Mouse (Mus musculus): Measurements from ENCODE around the gene Nox4. TPM values are rescaled to one million over a fixed set of nuclear protein-coding genes. Genes with fewer than 3 reads are reported as not detected.

Gene Nox4
- polyA plus RNA-seq, 1 experiment from 2014 or later, result 2.8 TPM

DNA sequence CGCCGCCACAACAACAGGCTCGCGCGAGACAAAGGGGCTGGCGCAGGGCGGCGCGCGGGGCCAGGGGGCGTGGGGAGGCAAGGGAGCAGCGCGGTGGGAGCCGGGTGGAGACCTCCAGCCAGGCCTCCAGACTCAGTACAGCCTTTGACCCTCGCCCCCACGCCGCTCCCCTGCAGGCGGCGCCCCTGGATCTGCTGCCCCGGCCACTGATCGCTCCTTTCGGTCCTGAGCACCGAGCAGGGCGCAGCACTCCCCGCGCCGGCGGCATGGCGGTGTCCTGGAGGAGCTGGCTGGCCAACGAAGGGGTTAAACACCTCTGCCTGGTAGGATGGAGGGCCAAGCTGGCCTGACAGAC, 661 bp downstream of the Nox4 start:
- Histone ChIP-seq H3K27me3 (ENCODE audit: control insufficient read depth, insufficient read depth, low read length) (no peaks in the 10 kb centered on the region), H3K9ac (replicated peaks; ENCODE audit: low read length) (peak overlapping the region; percentile 86), H3K4me1 (ENCODE audit: control insufficient read depth, insufficient read depth, low read length) (peaks cover 6% of the 10 kb centered on the region), H3K27ac (replicated peaks; ENCODE audit: low read depth, low read length) (peak overlapping the region; percentile 74), H3K36me3 (ENCODE audit: control insufficient read depth, insufficient read depth, low read length) (no peaks in the 10 kb centered on the region), H3K9me3 (ENCODE audit: control insufficient read depth, low read length) (no peaks in the 10 kb centered on the region), H3K4me2 (ENCODE audit: low read length) (peak overlapping the region; percentile 70), H3K4me3 (replicated peaks; ENCODE audit: low read depth, low read length) (peak overlapping the region; percentile 76)
- DNase-seq (peak; percentile 70), ATAC-seq (ENCODE audit: low FRiP score, low TSS enrichment) (peak; percentile 91)
- WGBS, result under 1% methylated on average over 30 of the region's 30 CpGs

GRCm38 (mm10) chr7:87246940-87247339, 1.0 kb downstream of the Nox4 start:
- DNase-seq (no peak), ATAC-seq (ENCODE audit: low FRiP score, low TSS enrichment) (peak; percentile 5; the same call in 1 of the 2 replicates)
- Histone ChIP-seq H3K27ac (replicated peaks; ENCODE audit: low read depth, low read length) (no peak overlapping the region; the same call in 1 of the 2 replicates), H3K27me3 (ENCODE audit: control insufficient read depth, insufficient read depth, low read length) (no peaks in the 10 kb centered on the region), H3K4me3 (replicated peaks; ENCODE audit: low read depth, low read length) (peak overlapping the region; percentile 76), H3K36me3 (ENCODE audit: control insufficient read depth, insufficient read depth, low read length) (no peaks in the 10 kb centered on the region), H3K9me3 (ENCODE audit: control insufficient read depth, low read length) (no peaks in the 10 kb centered on the region), H3K4me2 (ENCODE audit: low read length) (peak overlapping the region; percentile 70), H3K9ac (replicated peaks; ENCODE audit: low read length) (peak overlapping the region; percentile 86), H3K4me1 (ENCODE audit: control insufficient read depth, insufficient read depth, low read length) (peaks cover 6% of the 10 kb centered on the region)
- WGBS, result 75% methylated on average over 1 of the region's 1 CpGs

DNA sequence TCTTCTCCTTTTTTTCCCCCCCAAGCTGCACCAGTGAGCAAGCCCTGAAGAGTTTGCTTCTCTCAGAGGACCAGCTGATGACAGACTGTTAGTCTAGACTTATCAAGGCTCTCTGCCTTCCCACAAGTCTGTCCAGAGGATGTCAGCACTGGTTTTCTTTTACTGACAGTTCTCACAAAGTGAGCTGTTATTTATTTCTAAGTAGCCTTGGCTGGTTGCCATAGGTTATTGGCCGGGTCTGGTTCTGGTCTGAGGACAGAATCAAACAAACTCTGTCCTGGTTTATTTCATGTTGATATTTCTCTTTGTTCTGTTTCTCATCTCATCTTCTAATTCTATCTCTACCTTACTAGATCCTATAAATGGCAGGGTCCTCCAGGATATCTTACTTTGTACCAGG, 2.0 kb downstream of the Nox4 start:
- H3K36me3 ChIP-seq (ENCODE audit: control insufficient read depth, insufficient read depth, low read length), result no peaks in the 10 kb centered on the region
- no peak overlapping the region for H3K27ac ChIP-seq (replicated peaks; ENCODE audit: low read depth, low read length)
- 64% methylated on average over 1 of the region's 1 CpGs for WGBS
- H3K4me1 ChIP-seq (ENCODE audit: control insufficient read depth, insufficient read depth, low read length), result peaks cover 6% of the 10 kb centered on the region
- no peak for ATAC-seq (ENCODE audit: low FRiP score, low TSS enrichment)
- H3K4me2 ChIP-seq (ENCODE audit: low read length), result no peak overlapping the region
- no peak for DNase-seq
- H3K4me3 ChIP-seq (replicated peaks; ENCODE audit: low read depth, low read length), result no peak overlapping the region
- H3K9ac ChIP-seq (replicated peaks; ENCODE audit: low read length), result no peak overlapping the region
- no peaks in the 10 kb centered on the region for H3K9me3 ChIP-seq (ENCODE audit: control insufficient read depth, low read length)
- H3K27me3 ChIP-seq (ENCODE audit: control insufficient read depth, insufficient read depth, low read length), result no peaks in the 10 kb centered on the region

DNA sequence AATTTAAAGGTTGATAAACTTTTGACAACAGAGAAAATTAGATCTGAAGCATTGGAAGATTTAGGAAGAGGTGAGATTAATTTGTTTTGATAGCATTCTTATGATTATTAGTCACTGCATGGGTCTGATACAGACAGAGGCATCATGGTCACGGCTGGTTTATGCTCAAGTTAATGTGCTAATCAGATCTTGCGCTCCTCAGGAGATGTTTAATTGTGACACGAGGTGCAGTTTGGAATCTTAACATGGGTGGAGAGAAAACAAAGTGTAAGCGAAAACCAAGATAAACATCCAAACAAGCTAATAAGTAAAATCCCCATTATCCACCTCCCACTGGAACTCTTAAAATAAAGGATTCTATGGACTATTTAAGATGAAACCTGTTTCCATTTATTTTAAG, 6.2 kb downstream of the Nox4 start:
- H3K27ac ChIP-seq (replicated peaks; ENCODE audit: low read depth, low read length), result no peak overlapping the region
- H3K4me2 ChIP-seq (ENCODE audit: low read length), result no peak overlapping the region
- ATAC-seq (ENCODE audit: low FRiP score, low TSS enrichment), result no peak
- no peak overlapping the region for H3K9ac ChIP-seq (replicated peaks; ENCODE audit: low read length)
- H3K9me3 ChIP-seq (ENCODE audit: control insufficient read depth, low read length), result no peaks in the 10 kb centered on the region
- no peak overlapping the region for H3K4me3 ChIP-seq (replicated peaks; ENCODE audit: low read depth, low read length)
- WGBS, result 60% methylated on average over 4 of the region's 4 CpGs
- H3K27me3 ChIP-seq (ENCODE audit: control insufficient read depth, insufficient read depth, low read length), result no peaks in the 10 kb centered on the region
- no peak for DNase-seq
- H3K36me3 ChIP-seq (ENCODE audit: control insufficient read depth, insufficient read depth, low read length), result no peaks in the 10 kb centered on the region
- peaks cover 1% of the 10 kb centered on the region for H3K4me1 ChIP-seq (ENCODE audit: control insufficient read depth, insufficient read depth, low read length)

DNA sequence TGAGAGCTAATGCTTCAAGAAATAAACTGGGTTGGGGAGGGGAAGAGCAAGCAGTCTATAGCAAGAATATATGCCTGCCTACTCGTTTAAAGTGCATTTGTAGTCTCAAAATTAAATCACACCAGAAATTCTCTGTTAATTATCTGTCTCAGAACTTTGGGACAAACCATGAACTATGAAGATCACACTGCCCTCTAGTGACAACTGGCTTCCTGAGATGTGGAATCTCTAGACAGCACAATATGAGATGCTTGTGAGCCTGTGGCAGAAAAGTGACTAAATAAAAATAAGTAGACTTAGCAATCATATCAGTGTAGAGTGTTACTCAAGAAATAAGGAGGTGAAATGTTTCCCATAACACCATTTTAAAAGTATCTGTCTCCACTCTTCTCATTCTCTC, 31.3 kb downstream of the Nox4 start:
- H3K36me3 ChIP-seq (ENCODE audit: control insufficient read depth, insufficient read depth, low read length), result no peaks in the 10 kb centered on the region
- no peaks in the 10 kb centered on the region for H3K4me1 ChIP-seq (ENCODE audit: control insufficient read depth, insufficient read depth, low read length)
- no peak for ATAC-seq (ENCODE audit: low FRiP score, low TSS enrichment)
- no peak overlapping the region for H3K4me3 ChIP-seq (replicated peaks; ENCODE audit: low read depth, low read length)
- no peak overlapping the region for H3K27ac ChIP-seq (replicated peaks; ENCODE audit: low read depth, low read length)
- DNase-seq, result peak; percentile 85
- no peaks in the 10 kb centered on the region; the same call in 1 of the 2 replicates for H3K9me3 ChIP-seq (ENCODE audit: control insufficient read depth, low read length)
- no peaks in the 10 kb centered on the region for H3K27me3 ChIP-seq (ENCODE audit: control insufficient read depth, insufficient read depth, low read length)
- H3K9ac ChIP-seq (replicated peaks; ENCODE audit: low read length), result no peak overlapping the region
- no peak overlapping the region for H3K4me2 ChIP-seq (ENCODE audit: low read length)
- 8% methylated on average over 1 of the region's 1 CpGs for WGBS

- 96% methylated on average over 1 of the region's 1 CpGs for WGBS
- no peak for DNase-seq
- H3K9ac ChIP-seq (replicated peaks; ENCODE audit: low read length), result no peak overlapping the region
- H3K9me3 ChIP-seq (ENCODE audit: control insufficient read depth, low read length), result no peaks in the 10 kb centered on the region
- no peaks in the 10 kb centered on the region for H3K4me1 ChIP-seq (ENCODE audit: control insufficient read depth, insufficient read depth, low read length)
- no peaks in the 10 kb centered on the region for H3K27me3 ChIP-seq (ENCODE audit: control insufficient read depth, insufficient read depth, low read length)
- no peak overlapping the region for H3K4me3 ChIP-seq (replicated peaks; ENCODE audit: low read depth, low read length)
- no peak overlapping the region for H3K4me2 ChIP-seq (ENCODE audit: low read length)
- H3K27ac ChIP-seq (replicated peaks; ENCODE audit: low read depth, low read length), result no peak overlapping the region
- no peak for ATAC-seq (ENCODE audit: low FRiP score, low TSS enrichment)
- no peaks in the 10 kb centered on the region for H3K36me3 ChIP-seq (ENCODE audit: control insufficient read depth, insufficient read depth, low read length)
Measured at GRCm38 (mm10) chr7:87303726-87304315, 57.9 kb downstream of the Nox4 start.

GRCm38 (mm10) chr7:87321571-87321970, 75.7 kb downstream of the Nox4 start:
- H3K27ac ChIP-seq (replicated peaks; ENCODE audit: low read depth, low read length), result no peak overlapping the region
- H3K27me3 ChIP-seq (ENCODE audit: control insufficient read depth, insufficient read depth, low read length), result no peaks in the 10 kb centered on the region
- no peaks in the 10 kb centered on the region for H3K4me1 ChIP-seq (ENCODE audit: control insufficient read depth, insufficient read depth, low read length)
- DNase-seq (no peak), ATAC-seq (ENCODE audit: low FRiP score, low TSS enrichment) (no peak)
- 84% methylated on average over 3 of the region's 3 CpGs for WGBS
- H3K36me3 ChIP-seq (ENCODE audit: control insufficient read depth, insufficient read depth, low read length), result no peaks in the 10 kb centered on the region
- H3K4me3 ChIP-seq (replicated peaks; ENCODE audit: low read depth, low read length), result no peak overlapping the region
- no peak overlapping the region for H3K9ac ChIP-seq (replicated peaks; ENCODE audit: low read length)
- no peaks in the 10 kb centered on the region for H3K9me3 ChIP-seq (ENCODE audit: control insufficient read depth, low read length)
- no peak overlapping the region for H3K4me2 ChIP-seq (ENCODE audit: low read length)

DNA sequence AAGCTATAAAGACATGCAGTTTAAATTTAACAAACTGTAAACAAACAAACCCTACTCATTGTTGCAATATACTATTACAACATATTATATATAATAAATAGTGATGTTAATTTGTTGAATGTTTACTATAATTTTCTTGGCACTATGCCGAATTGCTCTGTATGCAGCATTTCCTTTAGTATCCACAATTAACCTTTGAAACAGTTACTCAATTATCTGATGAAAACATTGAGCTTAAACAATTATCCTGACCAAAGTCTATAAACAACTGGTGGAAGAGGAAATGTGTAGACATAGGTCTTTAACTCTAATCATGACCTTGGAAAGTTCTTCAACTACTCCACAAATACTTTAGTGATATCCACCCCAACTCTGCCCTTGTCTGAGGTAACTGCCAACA, 76.2 kb downstream of the Nox4 start:
- Histone ChIP-seq H3K4me2 (ENCODE audit: low read length) (no peak overlapping the region), H3K9ac (replicated peaks; ENCODE audit: low read length) (no peak overlapping the region), H3K36me3 (ENCODE audit: control insufficient read depth, insufficient read depth, low read length) (no peaks in the 10 kb centered on the region), H3K4me1 (ENCODE audit: control insufficient read depth, insufficient read depth, low read length) (no peaks in the 10 kb centered on the region), H3K4me3 (replicated peaks; ENCODE audit: low read depth, low read length) (no peak overlapping the region), H3K27ac (replicated peaks; ENCODE audit: low read depth, low read length) (no peak overlapping the region), H3K27me3 (ENCODE audit: control insufficient read depth, insufficient read depth, low read length) (no peaks in the 10 kb centered on the region), H3K9me3 (ENCODE audit: control insufficient read depth, low read length) (no peaks in the 10 kb centered on the region)
- ATAC-seq (ENCODE audit: low FRiP score, low TSS enrichment), result no peak
- no peak for DNase-seq
- WGBS, result 88% methylated on average over 1 of the region's 1 CpGs

- ATAC-seq (ENCODE audit: low FRiP score, low TSS enrichment) (no peak), DNase-seq (peak; percentile 4)
- Histone ChIP-seq H3K27ac (replicated peaks; ENCODE audit: low read depth, low read length) (no peak overlapping the region), H3K9me3 (ENCODE audit: control insufficient read depth, low read length) (no peaks in the 10 kb centered on the region), H3K27me3 (ENCODE audit: control insufficient read depth, insufficient read depth, low read length) (no peaks in the 10 kb centered on the region), H3K4me1 (ENCODE audit: control insufficient read depth, insufficient read depth, low read length) (no peaks in the 10 kb centered on the region), H3K4me3 (replicated peaks; ENCODE audit: low read depth, low read length) (no peak overlapping the region), H3K4me2 (ENCODE audit: low read length) (no peak overlapping the region), H3K36me3 (ENCODE audit: control insufficient read depth, insufficient read depth, low read length) (no peaks in the 10 kb centered on the region), H3K9ac (replicated peaks; ENCODE audit: low read length) (no peak overlapping the region)
- WGBS, result 92% methylated on average over 5 of the region's 5 CpGs
Measured at GRCm38 (mm10) chr7:87330782-87331558, 85.1 kb downstream of the Nox4 start.
